Mouse (Mus musculus): Measurements from ENCODE around the gene Mybpc3. TPM values are rescaled to one million over a fixed set of nuclear protein-coding genes. Genes with fewer than 3 reads are reported as not detected.
A peak's percentile ranks its signal among the peaks of the same experiment; 100 is the strongest.

Mybpc3 gene
- total RNA-seq, 2 experiments from 2014 or later = 0.62 to 1.5 TPM

- ATAC-seq (replicated peaks; ENCODE audit: poor library complexity, severe bottlenecking) = no peak
These were observed 42.6 kb downstream of the Mybpc3 start for GRCm38 (mm10) chr2:91160591-91160990.

GRCm38 (mm10) chr2:91162952-91163351, 45.0 kb downstream of the Mybpc3 start:
- ATAC-seq (replicated peaks; ENCODE audit: poor library complexity, severe bottlenecking) = peak; percentile 66

GRCm38 (mm10) chr2:91163532-91163931, 45.6 kb downstream of the Mybpc3 start:
- no peak for ATAC-seq (replicated peaks; ENCODE audit: poor library complexity, severe bottlenecking)

- ATAC-seq (replicated peaks; ENCODE audit: poor library complexity, severe bottlenecking) = no peak
These were observed 47.0 kb downstream of the Mybpc3 start for GRCm38 (mm10) chr2:91164991-91165390.

- ATAC-seq (replicated peaks; ENCODE audit: poor library complexity, severe bottlenecking) = no peak
These were observed 49.7 kb downstream of the Mybpc3 start for GRCm38 (mm10) chr2:91167629-91168028.

GRCm38 (mm10) chr2:91169587-91170322, 51.8 kb downstream of the Mybpc3 start:
- ATAC-seq (replicated peaks; ENCODE audit: poor library complexity, severe bottlenecking) = no peak

GRCm38 (mm10) chr2:91175490-91175889, 57.5 kb downstream of the Mybpc3 start:
- no peak for ATAC-seq (replicated peaks; ENCODE audit: poor library complexity, severe bottlenecking)

GRCm38 (mm10) chr2:91176234-91176633, 58.3 kb downstream of the Mybpc3 start:
- no peak for ATAC-seq (replicated peaks; ENCODE audit: poor library complexity, severe bottlenecking)

GRCm38 (mm10) chr2:91179825-91180224, 61.9 kb downstream of the Mybpc3 start:
- no peak for ATAC-seq (replicated peaks; ENCODE audit: poor library complexity, severe bottlenecking)

GRCm38 (mm10) chr2:91180706-91181105, 62.8 kb downstream of the Mybpc3 start:
- no peak for ATAC-seq (replicated peaks; ENCODE audit: poor library complexity, severe bottlenecking)

GRCm38 (mm10) chr2:91182016-91182404, 64.1 kb downstream of the Mybpc3 start:
- peak; percentile 6; the same call in 1 of the 2 replicates for ATAC-seq (replicated peaks; ENCODE audit: poor library complexity, severe bottlenecking)

GRCm38 (mm10) chr2:91182405-91183147, 64.6 kb downstream of the Mybpc3 start:
- ATAC-seq (replicated peaks; ENCODE audit: poor library complexity, severe bottlenecking) = peak; percentile 64

- peak; percentile 80 for ATAC-seq (replicated peaks; ENCODE audit: poor library complexity, severe bottlenecking)
These were observed 65.2 kb downstream of the Mybpc3 start for GRCm38 (mm10) chr2:91183148-91183513.

GRCm38 (mm10) chr2:91183711-91184405, 65.9 kb downstream of the Mybpc3 start, which contains the start of gene Madd:
Gene Madd, minus strand, starts transcription at chr2:91183837.
- ATAC-seq (replicated peaks; ENCODE audit: poor library complexity, severe bottlenecking) = peak; percentile 74

Other genes with a start within 250 kb of the Mybpc3 start
- not detected in 2 replicates for gene C1qtnf4, start 232.3 kb upstream of the Mybpc3 start, total RNA-seq (2014; fragmentation: Nextera tagmentation)
- not detected in 2 replicates for gene C1qtnf4, start 232.3 kb upstream of the Mybpc3 start, total RNA-seq (2017)
- 14.4 and 16.4 TPM in 2 replicates for gene Kbtbd4, start 213.4 kb upstream of the Mybpc3 start, total RNA-seq (2014; fragmentation: Nextera tagmentation)
- gene Kbtbd4, start 213.4 kb upstream of the Mybpc3 start, total RNA-seq (2017) = 18.1 and 26.1 TPM in 2 replicates
- gene Ndufs3, start 213.3 kb upstream of the Mybpc3 start, total RNA-seq (2014; fragmentation: Nextera tagmentation) = 159 TPM in 2 replicates
- 93.2 and 128 TPM in 2 replicates for gene Ndufs3, start 213.3 kb upstream of the Mybpc3 start, total RNA-seq (2017)
- 42.2 and 46.0 TPM in 2 replicates for gene Celf1, start 177.8 kb upstream of the Mybpc3 start, total RNA-seq (2014; fragmentation: Nextera tagmentation)
- 25.2 and 26.5 TPM in 2 replicates for gene Celf1, start 177.8 kb upstream of the Mybpc3 start, total RNA-seq (2017)
- gene Rapsn, start 82.5 kb upstream of the Mybpc3 start, total RNA-seq (2014; fragmentation: Nextera tagmentation) = 1.5 and 8.2 TPM in 2 replicates
- 0.39 TPM in 1 of 2 replicates, not detected in the other for gene Rapsn, start 82.5 kb upstream of the Mybpc3 start, total RNA-seq (2017)
- 155 and 159 TPM in 2 replicates for gene Psmc3, start 64.1 kb upstream of the Mybpc3 start, total RNA-seq (2014; fragmentation: Nextera tagmentation)
- 282 TPM in 2 replicates for gene Psmc3, start 64.1 kb upstream of the Mybpc3 start, total RNA-seq (2017)
- 10.0 and 35.1 TPM in 2 replicates for gene Slc39a13, start 47.7 kb upstream of the Mybpc3 start, total RNA-seq (2014; fragmentation: Nextera tagmentation)
- 4.8 and 9.4 TPM in 2 replicates for gene Slc39a13, start 47.7 kb upstream of the Mybpc3 start, total RNA-seq (2017)
- gene Spi1, start 35.8 kb upstream of the Mybpc3 start, total RNA-seq (2014; fragmentation: Nextera tagmentation) = 208 and 244 TPM in 2 replicates
- 114 and 139 TPM in 2 replicates for gene Spi1, start 35.8 kb upstream of the Mybpc3 start, total RNA-seq (2017)
- 49.5 and 64.6 TPM in 2 replicates for gene Madd, start 65.7 kb downstream of the Mybpc3 start, total RNA-seq (2014; fragmentation: Nextera tagmentation)
- 21.3 and 26.5 TPM in 2 replicates for gene Madd, start 65.7 kb downstream of the Mybpc3 start, total RNA-seq (2017)
- gene Nr1h3, start 84.7 kb downstream of the Mybpc3 start, total RNA-seq (2014; fragmentation: Nextera tagmentation) = 0.15 and 3.6 TPM in 2 replicates
- gene Nr1h3, start 84.7 kb downstream of the Mybpc3 start, total RNA-seq (2017) = 0.15 and 1.1 TPM in 2 replicates
- gene Acp2, start 84.7 kb downstream of the Mybpc3 start, total RNA-seq (2014; fragmentation: Nextera tagmentation) = 21.8 and 22.6 TPM in 2 replicates
- 16.0 and 17.0 TPM in 2 replicates for gene Acp2, start 84.7 kb downstream of the Mybpc3 start, total RNA-seq (2017)
- gene Ddb2, start 118.8 kb downstream of the Mybpc3 start, total RNA-seq (2014; fragmentation: Nextera tagmentation) = 18.4 and 22.8 TPM in 2 replicates
- 9.9 and 11.2 TPM in 2 replicates for gene Ddb2, start 118.8 kb downstream of the Mybpc3 start, total RNA-seq (2017)
- not detected in 2 replicates for gene Pacsin3, start 137.8 kb downstream of the Mybpc3 start, total RNA-seq (2014; fragmentation: Nextera tagmentation)
- 1.5 TPM in 1 of 2 replicates, not detected in the other for gene Pacsin3, start 137.8 kb downstream of the Mybpc3 start, total RNA-seq (2017)
- 41.7 and 46.5 TPM in 2 replicates for gene Arfgap2, start 146.8 kb downstream of the Mybpc3 start, total RNA-seq (2014; fragmentation: Nextera tagmentation)
- gene Arfgap2, start 146.8 kb downstream of the Mybpc3 start, total RNA-seq (2017) = 42.4 and 46.6 TPM in 2 replicates

Data from granulocyte monocyte progenitor cell, adult 5-6 weeks (primary cell).